Mouse (Mus musculus) intestine, embryonic 14.5 days (tissue): ENCODE results near the gene Uqcr11. TPM values are rescaled to one million over a fixed set of nuclear protein-coding genes. Genes with fewer than 3 reads are reported as not detected.

Source experiments
- ATAC-seq: fragments of 200-750 bp; cut with Nextera tagmentation; replicated peaks from 2 replicates; pipeline ENCODE4 v1.8.0; 2017; ENCODE audit warnings: low read depth, moderate number of reproducible peaks, moderate TSS enrichment, moderate library complexity; ENCODE audit not compliant: low FRiP score, low TSS enrichment
- DNase-seq: peaks from one replicate; pipeline ENCODE4 v3.0.0-alpha.2; 2018; ENCODE audit warnings: low spot score
- H3K27ac ChIP-seq: fragments of 300-500 bp; sonication (generic); 2 replicates; pipeline ENCODE4 v1.5.1; 2014; ENCODE audit warnings: low read depth, mild to moderate bottlenecking, control low read depth
- H3K27me3 ChIP-seq: fragments of 300-500 bp; sonication (generic); replicated peaks from 2 replicates; pipeline ENCODE4 v1.6.1; 2014; ENCODE audit warnings: low read length, control low read depth; ENCODE audit not compliant: control insufficient read depth, insufficient read depth
- H3K36me3 ChIP-seq: fragments of 300-500 bp; sonication (generic); 2 replicates; pipeline ENCODE4 v1.6.1; 2014; ENCODE audit warnings: low read length, control low read depth; ENCODE audit not compliant: control insufficient read depth, insufficient read depth
- H3K4me1 ChIP-seq: fragments of 300-500 bp; sonication (generic); replicated peaks from 2 replicates; pipeline ENCODE4 v1.6.1; 2014; ENCODE audit warnings: low read length, control low read depth, mixed read lengths; ENCODE audit not compliant: control insufficient read depth, insufficient read depth
- H3K4me2 ChIP-seq: fragments of 300-500 bp; sonication (generic); 2 replicates; pipeline ENCODE4 v1.6.1; 2014; ENCODE audit warnings: low read length
- H3K4me3 ChIP-seq: fragments of 300-500 bp; sonication (generic); 2 replicates; pipeline ENCODE4 v1.5.1; 2014; ENCODE audit warnings: low read depth, low read length, control low read depth, mixed read lengths
- H3K9ac ChIP-seq: fragments of 300-500 bp; sonication (generic); 2 replicates; pipeline ENCODE4 v1.6.1; 2014; ENCODE audit warnings: mild to moderate bottlenecking, low read length
- H3K9me3 ChIP-seq: fragments of 300-500 bp; sonication (generic); 2 replicates; pipeline ENCODE4 v1.6.1; 2016; ENCODE audit warnings: low read length, control low read depth; ENCODE audit not compliant: control insufficient read depth
- WGBS: fragments of 180-500 bp; shearing (Covaris S2); extraction: QIAGEN DNeasy Blood & Tissue Kit; methylation state at CpG from one replicate; pipeline ENCODE4 v1.1.7; 2014; 5-methylcytosine and 5-hydroxymethylcytosine counted together
- polyA plus RNA-seq: library from polyadenylated mRNA; unstranded; fragments of >200 nt; fragmentation: Nextera tagmentation; extraction: Ambion mirVana; gene quantifications from 2 replicates; pipeline ENCODE4 v1.2.1, GENCODE M21; 2014

Gene Uqcr11
- polyA plus RNA-seq, 1 experiment from 2014 or later, result 1,108 TPM

- Histone ChIP-seq H3K36me3 (peaks cover 44% of the 10 kb centered on the region), H3K9ac (no peak overlapping the region), H3K4me2 (no peak overlapping the region), H3K4me3 (no peak overlapping the region), H3K4me1 (peaks cover 21% of the 10 kb centered on the region), H3K9me3 (no peaks in the 10 kb centered on the region), H3K27ac (no peak overlapping the region), H3K27me3 (no peaks in the 10 kb centered on the region)
- ATAC-seq (no peak), DNase-seq (no peak)
- 76% methylated on average over 7 of the region's 7 CpGs for WGBS
These were observed 23.8 kb downstream of the Uqcr11 start for GRCm38 (mm10) chr10:80382641-80383365.

- H3K9me3 ChIP-seq, result no peaks in the 10 kb centered on the region
- H3K4me1 ChIP-seq, result no peaks in the 10 kb centered on the region
- H3K27me3 ChIP-seq, result no peaks in the 10 kb centered on the region
- DNase-seq, result no peak
- ATAC-seq, result no peak
- no peak overlapping the region for H3K27ac ChIP-seq
- WGBS, result 51% methylated on average over 10 of the region's 10 CpGs
- H3K9ac ChIP-seq, result no peak overlapping the region
- H3K4me2 ChIP-seq, result no peak overlapping the region
- peaks cover 32% of the 10 kb centered on the region for H3K36me3 ChIP-seq
- H3K4me3 ChIP-seq, result no peak overlapping the region
These were observed 28.9 kb downstream of the Uqcr11 start for GRCm38 (mm10) chr10:80377716-80378115.

GRCm38 (mm10) chr10:80376160-80376559 is 30.5 kb downstream of the Uqcr11 start:
- H3K4me1 ChIP-seq, result peaks cover 2% of the 10 kb centered on the region; the same call in 1 of the 2 replicates
- H3K27me3 ChIP-seq, result no peaks in the 10 kb centered on the region
- H3K9me3 ChIP-seq, result no peaks in the 10 kb centered on the region
- 2% methylated on average over 7 of the region's 7 CpGs for WGBS
- no peak overlapping the region for H3K4me2 ChIP-seq
- no peak overlapping the region for H3K9ac ChIP-seq
- H3K27ac ChIP-seq, result no peak overlapping the region
- DNase-seq (peak; percentile 99), ATAC-seq (no peak)
- H3K4me3 ChIP-seq, result no peak overlapping the region
- H3K36me3 ChIP-seq, result peaks cover 17% of the 10 kb centered on the region

- no peaks in the 10 kb centered on the region for H3K27me3 ChIP-seq
- H3K9ac ChIP-seq, result no peak overlapping the region
- no peak overlapping the region for H3K4me2 ChIP-seq
- H3K36me3 ChIP-seq, result no peaks in the 10 kb centered on the region
- no peaks in the 10 kb centered on the region for H3K9me3 ChIP-seq
- no peak overlapping the region for H3K27ac ChIP-seq
- 20% methylated on average over 6 of the region's 6 CpGs for WGBS
- no peak for DNase-seq
- no peak overlapping the region for H3K4me3 ChIP-seq
- H3K4me1 ChIP-seq, result peaks cover 4% of the 10 kb centered on the region; the same call in 1 of the 2 replicates
- ATAC-seq, result no peak
These were observed 32.6 kb downstream of the Uqcr11 start for GRCm38 (mm10) chr10:80374063-80374462.

- Histone ChIP-seq H3K4me1 (peaks cover 4% of the 10 kb centered on the region; the same call in 1 of the 2 replicates), H3K9me3 (no peaks in the 10 kb centered on the region), H3K9ac (no peak overlapping the region), H3K4me3 (no peak overlapping the region), H3K4me2 (no peak overlapping the region), H3K36me3 (no peaks in the 10 kb centered on the region), H3K27me3 (no peaks in the 10 kb centered on the region), H3K27ac (no peak overlapping the region)
- ATAC-seq (no peak), DNase-seq (no peak)
- WGBS, result 84% methylated on average over 6 of the region's 6 CpGs
These were observed 33.9 kb downstream of the Uqcr11 start for GRCm38 (mm10) chr10:80372706-80373105.

- no peaks in the 10 kb centered on the region for H3K9me3 ChIP-seq
- no peak overlapping the region for H3K27ac ChIP-seq
- whole genome bisulfite sequencing, result 48% methylated on average over 9 of the region's 9 CpGs
- H3K27me3 ChIP-seq, result no peaks in the 10 kb centered on the region
- 0 out of 2 replicates have a peak overlapping the region, but pooled peaks have one; percentile 13 for H3K4me3 ChIP-seq
- no peak overlapping the region for H3K9ac ChIP-seq
- H3K36me3 ChIP-seq, result no peaks in the 10 kb centered on the region
- ATAC-seq (no peak), DNase-seq (no peak)
- peaks cover 4% of the 10 kb centered on the region; the same call in 1 of the 2 replicates for H3K4me1 ChIP-seq
- H3K4me2 ChIP-seq, result peak overlapping the region; percentile 38
These were observed 34.6 kb downstream of the Uqcr11 start for GRCm38 (mm10) chr10:80371983-80372382.

GRCm38 (mm10) chr10:80371411-80371966 is 35.1 kb downstream of the Uqcr11 start:
- Histone ChIP-seq H3K27ac (no peak overlapping the region), H3K4me3 (peak overlapping the region; percentile 13; the same call in 1 of the 2 replicates), H3K9ac (peak overlapping the region; percentile 22; the same call in 1 of the 2 replicates), H3K9me3 (no peaks in the 10 kb centered on the region), H3K4me2 (peak overlapping the region; percentile 38), H3K27me3 (no peaks in the 10 kb centered on the region), H3K4me1 (peaks cover 4% of the 10 kb centered on the region; the same call in 1 of the 2 replicates), H3K36me3 (no peaks in the 10 kb centered on the region)
- DNase-seq (peak; percentile 73), ATAC-seq (0 out of 2 replicates have a peak, but pooled peaks have one; percentile 42)
- WGBS, result 4% methylated on average over 12 of the region's 12 CpGs

GRCm38 (mm10) chr10:80369995-80370747 is 36.5 kb downstream of the Uqcr11 start:
- H3K27ac ChIP-seq, result no peak overlapping the region
- H3K4me1 ChIP-seq, result peaks cover 4% of the 10 kb centered on the region; the same call in 1 of the 2 replicates
- H3K4me2 ChIP-seq, result no peak overlapping the region
- no peak overlapping the region for H3K9ac ChIP-seq
- 78% methylated on average over 21 of the region's 21 CpGs for WGBS
- no peaks in the 10 kb centered on the region for H3K9me3 ChIP-seq
- no peak for DNase-seq
- no peak for ATAC-seq
- H3K4me3 ChIP-seq, result no peak overlapping the region
- no peaks in the 10 kb centered on the region for H3K27me3 ChIP-seq
- no peaks in the 10 kb centered on the region for H3K36me3 ChIP-seq
